Mouse (Mus musculus): ENCODE data around the gene Cers6. TPM values are rescaled to one million over a fixed set of nuclear protein-coding genes. Genes with fewer than 3 reads are reported as not detected.

The Cers6 gene
- polyA plus RNA-seq, 1 experiment = 21.1 TPM

DNA sequence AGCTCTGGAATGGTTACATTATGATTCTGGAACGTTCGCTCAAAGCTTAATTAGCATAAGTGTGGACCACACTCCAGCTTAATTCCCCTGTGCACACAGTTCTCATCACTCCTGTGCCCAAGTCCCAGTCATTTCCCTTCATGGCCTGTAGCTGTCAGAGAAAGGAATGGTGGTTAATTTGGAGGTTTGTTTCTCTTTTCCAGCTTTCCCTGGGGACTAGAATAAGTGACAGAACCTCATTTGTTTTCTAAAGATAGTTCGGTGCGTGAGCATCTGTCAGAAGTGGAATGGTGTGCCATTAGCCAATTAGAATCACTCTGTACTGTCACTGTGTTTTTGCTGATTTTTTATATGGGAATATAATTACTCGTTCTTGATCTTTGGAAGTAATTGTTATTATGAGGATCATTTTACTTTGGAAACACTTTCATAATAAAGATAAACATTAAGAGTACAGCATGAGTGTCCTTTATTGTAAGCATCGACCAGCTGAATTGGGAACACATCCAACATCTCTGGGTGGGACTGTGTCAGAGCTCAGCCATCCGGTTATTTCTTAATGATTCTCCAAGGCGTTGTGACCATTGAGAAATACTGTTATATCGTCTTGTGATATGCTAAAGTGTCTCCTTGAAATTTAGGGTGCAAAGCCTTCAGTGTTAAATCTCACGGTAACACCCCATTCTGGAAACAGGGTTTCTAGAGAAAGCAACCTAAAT lies 252.7 kb downstream of the Cers6 start:
- Histone ChIP-seq H3K27me3 (ENCODE audit: control insufficient read depth, insufficient read depth, low read length) (no peaks in the 10 kb centered on the region), H3K27ac (ENCODE audit: control insufficient read depth, insufficient read depth, low read length) (no peak overlapping the region), H3K36me3 (ENCODE audit: control insufficient read depth, insufficient read depth, low read length) (peaks cover 4% of the 10 kb centered on the region; the same call in 1 of the 2 replicates), H3K4me1 (replicated peaks; ENCODE audit: control insufficient read depth, insufficient read depth, low read length) (peaks cover 3% of the 10 kb centered on the region), H3K4me3 (ENCODE audit: control insufficient read depth, insufficient read depth, low read length) (no peak overlapping the region)
- WGBS = 92% methylated on average over 10 of the region's 10 CpGs
- TF ChIP-seq CTCF (IDR thresholded peaks at IDR 0.05; ENCODE audit: borderline replicate concordance, control insufficient read depth, extremely low read depth, insufficient read depth, low read length, poor library complexity) = no peak
- no peak for TF ChIP-seq POLR2A (IDR thresholded peaks at IDR 0.05; ENCODE audit: control insufficient read depth, extremely low read depth, insufficient read depth, low read length, poor library complexity)
- DNase-seq = no peak

DNA sequence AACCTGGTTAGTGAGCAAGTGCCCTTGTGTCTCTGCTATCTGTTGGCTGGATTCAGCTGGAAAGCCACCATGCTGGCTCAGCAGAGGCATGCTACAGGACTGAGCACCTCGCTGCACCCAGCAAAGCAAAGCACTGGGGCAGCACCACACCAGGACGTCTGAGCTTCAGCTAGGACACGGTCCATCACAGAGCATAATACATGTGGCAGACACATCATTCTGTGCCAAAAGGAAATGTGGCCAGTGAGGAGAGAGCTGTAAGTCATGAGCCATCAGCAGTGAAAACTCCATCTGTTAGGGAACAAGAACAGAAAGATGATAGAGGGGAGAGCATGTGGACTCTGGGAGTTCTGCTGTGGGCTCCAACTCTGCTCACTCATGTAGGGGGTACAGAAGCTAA lies 254.7 kb downstream of the Cers6 start:
- WGBS = 95% methylated on average over 3 of the region's 3 CpGs
- DNase-seq = no peak
- peaks cover 4% of the 10 kb centered on the region; the same call in 1 of the 2 replicates for H3K36me3 ChIP-seq (ENCODE audit: control insufficient read depth, insufficient read depth, low read length)

DNA sequence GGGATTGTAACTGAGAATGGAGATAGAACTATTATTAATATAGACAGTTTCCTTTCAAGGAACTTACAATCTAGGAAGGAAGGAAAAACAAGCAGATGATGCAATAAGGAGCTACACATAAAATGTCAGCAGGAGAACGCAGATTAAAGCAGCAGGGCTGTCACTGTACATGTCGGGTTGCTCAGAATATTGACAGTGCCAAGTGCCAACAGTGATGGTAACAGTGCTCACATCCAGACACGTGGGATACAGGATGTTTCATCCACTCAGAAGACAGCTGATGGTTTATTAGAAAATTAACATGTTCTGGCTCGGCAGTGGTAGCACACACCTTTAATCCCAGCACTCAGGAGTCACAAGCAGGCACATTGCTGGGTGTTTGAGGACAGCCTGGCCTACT lies 255.5 kb downstream of the Cers6 start:
- H3K27ac ChIP-seq (ENCODE audit: control insufficient read depth, insufficient read depth, low read length) = no peak overlapping the region
- H3K27me3 ChIP-seq (ENCODE audit: control insufficient read depth, insufficient read depth, low read length) = no peaks in the 10 kb centered on the region
- WGBS = 90% methylated on average over 4 of the region's 4 CpGs
- no peak for TF ChIP-seq CTCF (IDR thresholded peaks at IDR 0.05; ENCODE audit: borderline replicate concordance, control insufficient read depth, extremely low read depth, insufficient read depth, low read length, poor library complexity)
- no peak for TF ChIP-seq POLR2A (IDR thresholded peaks at IDR 0.05; ENCODE audit: control insufficient read depth, extremely low read depth, insufficient read depth, low read length, poor library complexity)
- no peak overlapping the region for H3K4me3 ChIP-seq (ENCODE audit: control insufficient read depth, insufficient read depth, low read length)
- H3K4me1 ChIP-seq (replicated peaks; ENCODE audit: control insufficient read depth, insufficient read depth, low read length) = no peaks in the 10 kb centered on the region
- no peak for DNase-seq
- no peaks in the 10 kb centered on the region for H3K36me3 ChIP-seq (ENCODE audit: control insufficient read depth, insufficient read depth, low read length)

More for the DNA sequence above, 254.7 kb downstream of the Cers6 start:
- H3K4me1 ChIP-seq (replicated peaks; ENCODE audit: control insufficient read depth, insufficient read depth, low read length) = no peaks in the 10 kb centered on the region
- TF ChIP-seq CTCF (IDR thresholded peaks at IDR 0.05; ENCODE audit: borderline replicate concordance, control insufficient read depth, extremely low read depth, insufficient read depth, low read length, poor library complexity) = no peak
- no peak for TF ChIP-seq POLR2A (IDR thresholded peaks at IDR 0.05; ENCODE audit: control insufficient read depth, extremely low read depth, insufficient read depth, low read length, poor library complexity)
- H3K27me3 ChIP-seq (ENCODE audit: control insufficient read depth, insufficient read depth, low read length) = no peaks in the 10 kb centered on the region
- no peak overlapping the region for H3K27ac ChIP-seq (ENCODE audit: control insufficient read depth, insufficient read depth, low read length)
- H3K4me3 ChIP-seq (ENCODE audit: control insufficient read depth, insufficient read depth, low read length) = no peak overlapping the region

DNA sequence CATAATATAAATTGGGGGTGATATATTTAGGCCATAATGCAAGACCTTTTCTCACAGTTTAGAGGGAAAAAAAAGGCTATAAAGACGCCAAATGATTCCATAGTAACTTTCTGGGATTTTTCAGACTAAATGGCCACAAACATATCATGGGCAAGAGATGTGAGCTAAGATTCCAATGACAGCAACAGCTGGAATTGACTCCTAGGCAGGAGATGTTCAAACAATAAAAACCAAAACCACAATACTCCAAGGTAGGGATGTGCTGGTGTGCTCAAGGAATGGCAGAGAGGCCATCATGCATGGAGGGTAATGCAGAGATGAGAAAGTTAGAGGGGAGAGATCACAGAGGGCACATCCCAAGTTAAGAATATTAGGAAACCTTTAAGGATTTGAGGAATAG lies 257.8 kb downstream of the Cers6 start:
- H3K27me3 ChIP-seq (ENCODE audit: control insufficient read depth, insufficient read depth, low read length) = no peaks in the 10 kb centered on the region
- no peak overlapping the region for H3K27ac ChIP-seq (ENCODE audit: control insufficient read depth, insufficient read depth, low read length)
- H3K4me3 ChIP-seq (ENCODE audit: control insufficient read depth, insufficient read depth, low read length) = no peak overlapping the region
- WGBS = 97% methylated on average over 1 of the region's 1 CpGs
- no peaks in the 10 kb centered on the region for H3K4me1 ChIP-seq (replicated peaks; ENCODE audit: control insufficient read depth, insufficient read depth, low read length)
- no peak for DNase-seq
- no peaks in the 10 kb centered on the region for H3K36me3 ChIP-seq (ENCODE audit: control insufficient read depth, insufficient read depth, low read length)
- TF ChIP-seq CTCF (IDR thresholded peaks at IDR 0.05; ENCODE audit: borderline replicate concordance, control insufficient read depth, extremely low read depth, insufficient read depth, low read length, poor library complexity) = no peak
- no peak for TF ChIP-seq POLR2A (IDR thresholded peaks at IDR 0.05; ENCODE audit: control insufficient read depth, extremely low read depth, insufficient read depth, low read length, poor library complexity)

DNA sequence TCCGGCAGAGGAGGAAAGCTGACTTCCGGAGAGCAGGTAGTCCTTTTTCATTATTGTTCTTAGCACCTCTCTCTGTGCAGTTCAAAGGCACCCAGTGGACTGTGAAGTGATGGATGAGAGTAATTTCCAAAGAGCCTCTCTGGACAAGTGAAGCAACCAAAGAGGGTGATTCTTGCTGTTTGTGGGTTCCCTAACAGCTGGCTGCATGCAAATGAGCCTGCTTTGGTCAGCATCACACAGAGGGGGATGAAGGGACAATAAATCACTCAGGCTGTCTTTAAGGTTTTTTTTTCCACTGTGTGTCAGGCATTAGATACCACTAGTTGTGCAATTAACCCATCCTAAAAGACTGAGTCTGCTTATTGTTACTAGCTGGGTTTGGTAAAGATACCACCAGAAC lies 258.5 kb downstream of the Cers6 start:
- Histone ChIP-seq H3K27me3 (ENCODE audit: control insufficient read depth, insufficient read depth, low read length) (no peaks in the 10 kb centered on the region), H3K27ac (ENCODE audit: control insufficient read depth, insufficient read depth, low read length) (no peak overlapping the region), H3K4me1 (replicated peaks; ENCODE audit: control insufficient read depth, insufficient read depth, low read length) (no peaks in the 10 kb centered on the region), H3K4me3 (ENCODE audit: control insufficient read depth, insufficient read depth, low read length) (no peak overlapping the region), H3K36me3 (ENCODE audit: control insufficient read depth, insufficient read depth, low read length) (no peaks in the 10 kb centered on the region)
- WGBS = 91% methylated on average over 2 of the region's 2 CpGs
- no peak for DNase-seq
- TF ChIP-seq CTCF (IDR thresholded peaks at IDR 0.05; ENCODE audit: borderline replicate concordance, control insufficient read depth, extremely low read depth, insufficient read depth, low read length, poor library complexity) (no peak), POLR2A (IDR thresholded peaks at IDR 0.05; ENCODE audit: control insufficient read depth, extremely low read depth, insufficient read depth, low read length, poor library complexity) (no peak)

DNA sequence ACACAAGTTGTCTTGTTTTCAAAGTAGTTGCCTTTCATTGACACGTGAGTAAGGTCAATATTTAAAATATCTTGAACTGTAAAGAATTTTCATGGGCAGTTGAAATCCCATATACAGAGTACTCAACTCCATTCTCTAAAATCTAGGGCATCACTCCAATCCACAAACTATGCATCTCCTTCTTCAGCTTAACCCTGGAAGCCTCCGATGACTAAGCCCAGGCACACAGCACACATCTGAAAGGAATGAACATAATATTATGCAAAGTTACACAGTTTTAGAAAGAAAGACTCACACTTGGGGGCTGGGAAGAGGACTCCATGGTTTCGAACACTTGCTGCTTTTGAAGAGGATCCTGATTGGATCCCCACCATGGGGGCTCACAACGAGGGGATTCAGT lies 260.4 kb downstream of the Cers6 start:
- Histone ChIP-seq H3K27ac (ENCODE audit: control insufficient read depth, insufficient read depth, low read length) (no peak overlapping the region), H3K36me3 (ENCODE audit: control insufficient read depth, insufficient read depth, low read length) (no peaks in the 10 kb centered on the region), H3K4me1 (replicated peaks; ENCODE audit: control insufficient read depth, insufficient read depth, low read length) (no peaks in the 10 kb centered on the region), H3K4me3 (ENCODE audit: control insufficient read depth, insufficient read depth, low read length) (no peak overlapping the region), H3K27me3 (ENCODE audit: control insufficient read depth, insufficient read depth, low read length) (no peaks in the 10 kb centered on the region)
- 86% methylated on average over 4 of the region's 4 CpGs for WGBS
- DNase-seq = no peak
- TF ChIP-seq CTCF (IDR thresholded peaks at IDR 0.05; ENCODE audit: borderline replicate concordance, control insufficient read depth, extremely low read depth, insufficient read depth, low read length, poor library complexity) = no peak
- TF ChIP-seq POLR2A (IDR thresholded peaks at IDR 0.05; ENCODE audit: control insufficient read depth, extremely low read depth, insufficient read depth, low read length, poor library complexity) = no peak
